Mouse (Mus musculus) C2C12 (cell line): ENCODE data around the gene Cyp2j6.

ENCODE experiments used
- CTCF ChIP-seq: IDR thresholded peaks from one replicate; pipeline ENCODE4 v1.5.1; 2011; ENCODE audit not compliant: control insufficient read depth, insufficient read depth, insufficient read length
- FOSL1 ChIP-seq: IDR thresholded peaks from one replicate; pipeline ENCODE4 v1.8.0; 2011; ENCODE audit warnings: mild to moderate bottlenecking, low read length; ENCODE audit not compliant: poor library complexity, insufficient read depth, severe bottlenecking
- MAX ChIP-seq: IDR thresholded peaks from one replicate; pipeline ENCODE4 v1.6.1; 2011; ENCODE audit warnings: mild to moderate bottlenecking, control low read depth
- MYOG ChIP-seq: IDR thresholded peaks from one replicate; pipeline ENCODE4 v1.6.1; 2011; ENCODE audit not compliant: control insufficient read depth, insufficient read length; ENCODE audit errors: extremely low read depth
- USF1 ChIP-seq: IDR thresholded peaks from one replicate; pipeline ENCODE4 v1.6.1; 2011; ENCODE audit warnings: low read depth, mild to moderate bottlenecking, control low read depth, moderate library complexity

DNA sequence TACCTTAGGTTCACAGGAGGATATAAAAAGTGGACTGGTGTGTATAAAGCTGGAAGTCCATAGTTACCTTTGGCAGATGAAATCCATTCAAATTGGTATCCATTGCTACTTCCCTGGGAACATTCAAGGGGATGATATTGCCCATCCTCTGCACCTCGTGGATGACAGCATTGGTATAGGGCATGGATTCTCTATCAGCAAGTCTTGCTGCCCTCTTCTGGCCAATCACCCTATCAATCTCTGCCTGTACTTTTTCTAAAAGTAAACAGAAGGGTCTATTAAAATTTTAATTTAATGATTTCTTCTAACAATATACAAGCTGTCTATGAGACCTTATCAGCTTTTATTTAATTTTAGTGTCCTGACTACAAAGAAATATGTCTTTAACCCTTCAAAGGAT lies 27.7 kb downstream of the Cyp2j6 start:
- TF ChIP-seq CTCF = no peak
- no peak for TF ChIP-seq MAX
- TF ChIP-seq USF1 = no peak
- no peak for TF ChIP-seq FOSL1
- no peak for TF ChIP-seq MYOG
